Mouse (Mus musculus) erythroblast, adult 5-6 weeks (primary cell): ENCODE data around the gene 5730596B20Rik. TPM values are rescaled to one million over a fixed set of nuclear protein-coding genes. Genes with fewer than 3 reads are reported as not detected.

Source experiments
- ATAC-seq: replicated peaks from 2 replicates; pipeline ENCODE4 v1.8.0; 2016; ENCODE audit warnings: moderate number of reproducible peaks, mild to moderate bottlenecking, moderate TSS enrichment, inconsistent platforms; ENCODE audit not compliant: poor library complexity, low FRiP score, severe bottlenecking
- total RNA-seq, 2 experiments: library from RNA; stranded (forward) in 1 of 2; stranded (reverse) in 1 of 2; fragments of 150-400 nt in 1 of 2; fragments of 200-764, 138-1000 nt in 1 of 2; gene quantifications; 2 replicates each; pipeline versions ENCODE4 v1.2.3 to v1.2.4; 2015 to 2017; ENCODE audit warnings: low replicate concordance in 2 of 2

5730596B20Rik gene
- total RNA-seq, 2 experiments from 2014 or later, result not detected

GRCm38 (mm10) chr6:52190906-52191810 lies 13.9 kb downstream of the 5730596B20Rik start, which contains the start of gene Hoxa4:
Hoxa4 (minus strand) TSS chr6:52191753.
- ATAC-seq, result no peak

- ATAC-seq, result peak; percentile 57; the same call in 1 of the 2 replicates
Observed at GRCm38 (mm10) chr6:52191860-52192550, 14.7 kb downstream of the 5730596B20Rik start.

GRCm38 (mm10) chr6:52194690-52195089 lies 17.4 kb downstream of the 5730596B20Rik start:
- no peak for ATAC-seq

GRCm38 (mm10) chr6:52196811-52197210 lies 19.5 kb downstream of the 5730596B20Rik start:
- no peak for ATAC-seq

GRCm38 (mm10) chr6:52197271-52197670 lies 20.0 kb downstream of the 5730596B20Rik start:
- no peak for ATAC-seq

- no peak for ATAC-seq
Observed at GRCm38 (mm10) chr6:52200073-52200750, 22.9 kb downstream of the 5730596B20Rik start.

- no peak for ATAC-seq
Observed at GRCm38 (mm10) chr6:52200751-52201250, 23.5 kb downstream of the 5730596B20Rik start.

GRCm38 (mm10) chr6:52201269-52201668 lies 24.0 kb downstream of the 5730596B20Rik start:
- ATAC-seq, result no peak

GRCm38 (mm10) chr6:52202362-52203120 lies 25.2 kb downstream of the 5730596B20Rik start:
- no peak for ATAC-seq

GRCm38 (mm10) chr6:52203121-52203370 lies 25.7 kb downstream of the 5730596B20Rik start:
- no peak for ATAC-seq

- ATAC-seq, result no peak
Observed at GRCm38 (mm10) chr6:52203371-52204049, 26.2 kb downstream of the 5730596B20Rik start.

- no peak for ATAC-seq
Observed at GRCm38 (mm10) chr6:52204050-52204752, 26.9 kb downstream of the 5730596B20Rik start, which contains the start of gene Hoxa5. Hoxa5 (minus strand) TSS chr6:52204587.

GRCm38 (mm10) chr6:52205221-52205620 lies 27.9 kb downstream of the 5730596B20Rik start:
- no peak for ATAC-seq

- ATAC-seq, result no peak
Observed at GRCm38 (mm10) chr6:52205638-52206621, 28.6 kb downstream of the 5730596B20Rik start.

GRCm38 (mm10) chr6:52206882-52207683 lies 29.8 kb downstream of the 5730596B20Rik start:
- no peak for ATAC-seq

- ATAC-seq, result no peak
Observed at GRCm38 (mm10) chr6:52207684-52207976, 30.3 kb downstream of the 5730596B20Rik start.
